Mouse (Mus musculus): ENCODE measurements around the gene Ptpn4.

GRCm38 (mm10) chr1:119734801-119735200, 102.6 kb downstream of the Ptpn4 start:
- TF ChIP-seq CTCF (IDR thresholded peaks at IDR 0.05; ENCODE audit: borderline replicate concordance, control insufficient read depth, extremely low read depth, insufficient read depth, low read length, poor library complexity) (no peak), POLR2A (IDR thresholded peaks at IDR 0.05; ENCODE audit: control insufficient read depth, extremely low read depth, insufficient read depth, low read length, poor library complexity) (no peak)

Data from thymus, adult 2 months (tissue).